Comparison of ENCODE assay signal across 9 mouse cellular contexts in genomic region chr8:47016268-47016946, GRCm38 (mm10). TPM values are rescaled to one million over a fixed set of nuclear protein-coding genes. Genes with fewer than 3 reads are reported as not detected.
A peak's percentile ranks its signal among the peaks of the same experiment; 100 is the strongest.
DNase-seq lines count a peak whose midpoint lies in the region; ATAC-seq and TF ChIP-seq lines count a peak whose summit lies in the region.
"Had no signal": no experiment of that assay in that cellular context is flagged by ENCODE, and none has a peak within 500 bp of the region (broad histone marks: within the 10 kb centered on the region; RNA-seq: fewer than 3 reads in every experiment).

No protein-coding gene starts in this region.

- H3K4me3 ChIP-seq in CH12.LX (replicated peaks in 1 of 3; ENCODE audit: low read depth in 2 of 3, low read length in 2 of 3, poor library complexity in 1 of 3) = no peak overlapping the region
- no peak overlapping the region for H3K4me3 ChIP-seq in embryonic facial prominence, embryonic 11.5 days (ENCODE audit: low read depth, low read length)
- no peak overlapping the region for H3K4me3 ChIP-seq in heart, adult 2 months
- no peak overlapping the region for H3K4me3 ChIP-seq in kidney, embryonic 16.5 days (ENCODE audit: low read length)
- no peak overlapping the region for H3K4me3 ChIP-seq in limb, embryonic 15.5 days
- H3K4me3 ChIP-seq in neural tube, embryonic 11.5 days (ENCODE audit: low read depth, low read length) = no peak overlapping the region
- H3K4me3 ChIP-seq: limb, embryonic 12.5 days had no signal

- ATAC-seq in embryonic facial prominence, embryonic 11.5 days (replicated peaks; ENCODE audit: insufficient number of reproducible peaks, low FRiP score, low TSS enrichment, low read depth) = 0 out of 2 replicates have a peak, but pooled peaks have one; percentile 67
- ATAC-seq in kidney, embryonic 16.5 days (ENCODE audit: low FRiP score, low TSS enrichment) = peak; percentile 77; the same call in 1 of the 2 replicates
- ATAC-seq in limb, embryonic 15.5 days (ENCODE audit: insufficient number of reproducible peaks, low FRiP score, low TSS enrichment, low read depth) = 0 out of 2 replicates have a peak, but pooled peaks have one; percentile 50
- peak; percentile 72; the same call in 1 of the 2 replicates for ATAC-seq in neural tube, embryonic 11.5 days (ENCODE audit: insufficient read depth, low FRiP score, low TSS enrichment)

- TF ChIP-seq EP300 in CH12.LX (IDR thresholded peaks at IDR 0.05; ENCODE audit: low read length) = no peak
- peak; percentile 96 for TF ChIP-seq EP300 in heart, adult 2 months (IDR thresholded peaks at IDR 0.05; ENCODE audit: insufficient read depth, low read depth, low read length)

- no peaks in the 10 kb centered on the region for H3K27me3 ChIP-seq in CH12.LX (replicated peaks)
- no peaks in the 10 kb centered on the region for H3K27me3 ChIP-seq in embryonic facial prominence, embryonic 11.5 days (ENCODE audit: control insufficient read depth, insufficient read depth, low read length)
- H3K27me3 ChIP-seq in heart, adult 2 months (ENCODE audit: control insufficient read depth, insufficient read depth, low read length) = no peaks in the 10 kb centered on the region
- peaks cover 11% of the 10 kb centered on the region; the same call in 1 of the 2 replicates for H3K27me3 ChIP-seq in kidney, embryonic 16.5 days (ENCODE audit: insufficient read depth, low read length)
- peaks cover 15% of the 10 kb centered on the region for H3K27me3 ChIP-seq in limb, embryonic 15.5 days
- no peaks in the 10 kb centered on the region for H3K27me3 ChIP-seq in neural tube, embryonic 11.5 days (ENCODE audit: control insufficient read depth, insufficient read depth, low read length)

- no peak overlapping the region for H3K27ac ChIP-seq in CH12.LX (ENCODE audit: insufficient read depth, low read depth)
- H3K27ac ChIP-seq in embryonic facial prominence, embryonic 11.5 days (replicated peaks; ENCODE audit: low read depth, low read length) = no peak overlapping the region
- H3K27ac ChIP-seq in heart, adult 2 months = no peak overlapping the region
- no peak overlapping the region for H3K27ac ChIP-seq in kidney, embryonic 16.5 days (ENCODE audit: low read length)
- H3K27ac ChIP-seq in limb, embryonic 15.5 days = no peak overlapping the region
- no peak overlapping the region for H3K27ac ChIP-seq in neural tube, embryonic 11.5 days (ENCODE audit: low read depth, low read length)
- H3K27ac ChIP-seq: limb, embryonic 12.5 days had no signal

- no peak for TF ChIP-seq POLR2A in CH12.LX (IDR thresholded peaks at IDR 0.05; ENCODE audit: low read depth, low read length)
- no peak for TF ChIP-seq POLR2A in heart, adult 2 months (IDR thresholded peaks at IDR 0.05; ENCODE audit: insufficient read depth, low read depth, low read length)

- TF ChIP-seq RAD21 in CH12.LX (IDR thresholded peaks at IDR 0.05; ENCODE audit: low read depth, low read length) = peak; percentile 96

- peaks cover 0 to 5% of the 10 kb centered on the region in 2 experiments; a peak in 2 of 4 replicates for H3K4me1 ChIP-seq in CH12.LX (ENCODE audit: control insufficient read depth in 1 of 2, insufficient read depth in 2 of 2)
- H3K4me1 ChIP-seq in embryonic facial prominence, embryonic 11.5 days (ENCODE audit: control insufficient read depth, insufficient read depth, low read length) = no peaks in the 10 kb centered on the region
- no peaks in the 10 kb centered on the region; the same call in 1 of the 2 replicates for H3K4me1 ChIP-seq in heart, adult 2 months (ENCODE audit: control insufficient read depth, insufficient read depth, low read length)
- no peaks in the 10 kb centered on the region for H3K4me1 ChIP-seq in kidney, embryonic 16.5 days (ENCODE audit: insufficient read depth, low read length)
- H3K4me1 ChIP-seq in limb, embryonic 15.5 days = peaks cover 3% of the 10 kb centered on the region; the same call in 1 of the 2 replicates
- H3K4me1 ChIP-seq in neural tube, embryonic 11.5 days (ENCODE audit: control insufficient read depth, insufficient read depth, low read length) = no peaks in the 10 kb centered on the region

- no peaks in the 10 kb centered on the region for H3K9me3 ChIP-seq in CH12.LX (replicated peaks; ENCODE audit: low read length)
- H3K9me3 ChIP-seq in embryonic facial prominence, embryonic 11.5 days (replicated peaks; ENCODE audit: control insufficient read depth, low read length) = no peaks in the 10 kb centered on the region
- no peaks in the 10 kb centered on the region for H3K9me3 ChIP-seq in kidney, embryonic 16.5 days (ENCODE audit: low read length)
- no peaks in the 10 kb centered on the region for H3K9me3 ChIP-seq in limb, embryonic 15.5 days
- no peaks in the 10 kb centered on the region for H3K9me3 ChIP-seq in neural tube, embryonic 11.5 days (ENCODE audit: control insufficient read depth, low read length)
- H3K9me3 ChIP-seq: limb, embryonic 12.5 days had no signal

- in situ Hi-C loops in CH12.LX (cut with MboI; ENCODE audit: low pct_ligation_motif_present, low pct_unique_long_range_greater_than_20kb, low sequenced_read_pairs) = loop anchor here (5.0 to 25.0 kb wide), 2 partner anchors 171 to 361 kb away; no protein-coding TSS in a partner anchor

- dilution Hi-C loops in CH12.LX (cut with MboI; ENCODE audit: extremely low pct_ligation_motif_present, extremely low pct_unique_long_range_greater_than_20kb, low sequenced_read_pairs) = no loop called here

- H3K79me2 ChIP-seq in CH12.LX (replicated peaks; ENCODE audit: control insufficient read depth, extremely low read depth, insufficient read depth, poor library complexity, severe bottlenecking) = no peaks in the 10 kb centered on the region
- H3K79me2 ChIP-seq in heart, adult 2 months (replicated peaks; ENCODE audit: control insufficient read depth, insufficient read depth, low read length) = no peaks in the 10 kb centered on the region

- DNase-seq in CH12.LX (ENCODE audit: extremely low read depth) = peak; percentile 79
- peak; percentile 52 for DNase-seq in adrenal gland, postnatal 25 days
- peak; percentile 88 for DNase-seq in embryonic facial prominence, embryonic 11.5 days (ENCODE audit: low spot score)
- DNase-seq in heart, adult 2 months = peak; percentile 58 to 68
- DNase-seq in neural tube, embryonic 11.5 days (ENCODE audit: low spot score) = peak; percentile 78
- DNase-seq in testis, postnatal 14 days (ENCODE audit: low spot score) = peak; percentile 45

- H3K4me2 ChIP-seq in CH12.LX (ENCODE audit: insufficient read depth, low read depth, poor library complexity, severe bottlenecking) = no peak overlapping the region
- H3K4me2 ChIP-seq in embryonic facial prominence, embryonic 11.5 days (ENCODE audit: low read depth, low read length) = no peak overlapping the region
- no peak overlapping the region for H3K4me2 ChIP-seq in kidney, embryonic 16.5 days (replicated peaks; ENCODE audit: low read depth, low read length)
- no peak overlapping the region for H3K4me2 ChIP-seq in limb, embryonic 15.5 days
- no peak overlapping the region for H3K4me2 ChIP-seq in neural tube, embryonic 11.5 days (ENCODE audit: low read depth)
- H3K4me2 ChIP-seq: limb, embryonic 12.5 days had no signal

- peak; percentile 92 for TF ChIP-seq CTCF in CH12.LX (conservative IDR thresholded peaks at IDR 0.05 in 1 of 2, IDR thresholded peaks at IDR 0.05 in 1 of 2; ENCODE audit: low read depth in 2 of 2, low read length in 2 of 2)
- peak; percentile 98 for TF ChIP-seq CTCF in heart, adult 2 months (IDR thresholded peaks at IDR 0.05)

- H3K36me3 ChIP-seq in CH12.LX (replicated peaks in 1 of 2; ENCODE audit: control insufficient read depth in 1 of 2, insufficient read depth in 1 of 2, low read length in 1 of 2) = no peaks in the 10 kb centered on the region
- H3K36me3 ChIP-seq in embryonic facial prominence, embryonic 11.5 days (replicated peaks; ENCODE audit: control insufficient read depth, insufficient read depth, low read depth, low read length) = no peaks in the 10 kb centered on the region
- H3K36me3 ChIP-seq in heart, adult 2 months (ENCODE audit: control insufficient read depth, insufficient read depth, low read length) = no peaks in the 10 kb centered on the region
- H3K36me3 ChIP-seq in kidney, embryonic 16.5 days (ENCODE audit: insufficient read depth, low read length) = no peaks in the 10 kb centered on the region
- H3K36me3 ChIP-seq in limb, embryonic 15.5 days = no peaks in the 10 kb centered on the region
- no peaks in the 10 kb centered on the region for H3K36me3 ChIP-seq in neural tube, embryonic 11.5 days (ENCODE audit: control insufficient read depth, insufficient read depth, low read length)
- H3K36me3 ChIP-seq: limb, embryonic 12.5 days had no signal

- intact Hi-C loops in heart, adult 2 months (cut with DNase I) = loop anchor here (1.0 to 10.0 kb wide), 3 partner anchors 355 to 677 kb away; no protein-coding TSS in a partner anchor

- 41% methylated on average over 13 of the region's 13 CpGs for WGBS in embryonic facial prominence, embryonic 11.5 days
- WGBS in heart, adult 2 months = 34% methylated on average over 13 of the region's 13 CpGs
- 38% methylated on average over 13 of the region's 13 CpGs for WGBS in kidney, embryonic 16.5 days
- 36% methylated on average over 13 of the region's 13 CpGs for WGBS in limb, embryonic 15.5 days
- WGBS in neural tube, embryonic 11.5 days = 49% methylated on average over 13 of the region's 13 CpGs

- H3K9ac ChIP-seq in CH12.LX (ENCODE audit: insufficient read depth, low read depth) = no peak overlapping the region
- H3K9ac ChIP-seq in embryonic facial prominence, embryonic 11.5 days (replicated peaks; ENCODE audit: low read length) = no peak overlapping the region
- no peak overlapping the region for H3K9ac ChIP-seq in heart, adult 2 months (ENCODE audit: low read depth, low read length)
- no peak overlapping the region for H3K9ac ChIP-seq in kidney, embryonic 16.5 days (replicated peaks; ENCODE audit: low read length)
- H3K9ac ChIP-seq in limb, embryonic 15.5 days = no peak overlapping the region
- H3K9ac ChIP-seq in neural tube, embryonic 11.5 days (ENCODE audit: low read length) = no peak overlapping the region
- H3K9ac ChIP-seq: limb, embryonic 12.5 days had no signal

TF ChIP-seq in CH12.LX, 34 proteins besides CTCF, POLR2A, EP300 and RAD21:
- no peak for TF ChIP-seq ETS1 (conservative IDR thresholded peaks at IDR 0.05; ENCODE audit: low read depth, low read length)
- peak; percentile 93 for TF ChIP-seq SMC3 (IDR thresholded peaks at IDR 0.05; ENCODE audit: low read depth, low read length)
- TF ChIP-seq ZC3H11A (IDR thresholded peaks at IDR 0.05; ENCODE audit: low read depth, low read length) = peak; percentile 81
TF ChIP-seq in CH12.LX: peak in this region for 2.

RNA-seq across cellular contexts. Expression of gene Enpp6, which starts 29.7 kb away (rescaled TPM):
- total RNA-seq in CH12.LX (2012; rRNA removed) (not detected in 2 replicates), CH12.LX (2014; rRNA removed) (0.15 TPM in 1 of 2 replicates, not detected in the other)
- polyA plus RNA-seq in CH12.LX (2012; ENCODE audit: insufficient read length, low read depth) = not detected in 2 replicates
- 2.6 and 5.8 TPM in 2 replicates for total RNA-seq in adrenal gland, postnatal 25 days (2021)
- 0.06 and 0.21 TPM in 2 replicates for polyA plus RNA-seq in embryonic facial prominence, embryonic 11.5 days (2014; fragmentation: Nextera tagmentation; extraction: Ambion mirVana)
- 1 to 10 TPM; 2.9 to 3.5 TPM for total RNA-seq in heart, adult 2 months (2021)
- polyA plus RNA-seq in heart, adult 2 months (2012; rRNA removed) = 5.9 and 7.7 TPM in 2 replicates
- 1.7 and 2.5 TPM in 2 replicates for polyA plus RNA-seq in kidney, embryonic 16.5 days (2015; fragmentation: Nextera tagmentation; extraction: Ambion mirVana)
- 1.2 and 1.7 TPM in 2 replicates for polyA plus RNA-seq in limb, embryonic 15.5 days (2015; fragmentation: Nextera tagmentation; extraction: Ambion mirVana)
- 0.04 and 0.34 TPM in 2 replicates for polyA plus RNA-seq in neural tube, embryonic 11.5 days (2014; fragmentation: Nextera tagmentation; extraction: Ambion mirVana)
